Mouse (Mus musculus): Measurements from ENCODE around the gene Chd4. TPM values are rescaled to one million over a fixed set of nuclear protein-coding genes. Genes with fewer than 3 reads are reported as not detected.
"Not testable (repeated sequence)": the region's sequence is repeated elsewhere in the genome, so short reads cannot be mapped to it uniquely, and the experiment has no call there.

The Chd4 gene
- polyA plus RNA-seq, 1 experiment from 2014 or later: 38.3 TPM

- Histone ChIP-seq H3K27ac (peak overlapping the region; percentile 14; the same call in 1 of the 2 replicates), H3K4me2 (no peak overlapping the region), H3K4me1 (peaks cover 83% of the 10 kb centered on the region), H3K9me3 (replicated peaks) (no peaks in the 10 kb centered on the region), H3K27me3 (replicated peaks) (no peaks in the 10 kb centered on the region), H3K9ac (no peak overlapping the region), H3K4me3 (no peak overlapping the region), H3K36me3 (peaks cover 83% of the 10 kb centered on the region)
- peak; percentile 17; the same call in 1 of the 2 replicates for ATAC-seq
- WGBS (ENCODE audit: insufficient replicate concordance): 53% methylated on average over 8 of the region's 8 CpGs
These were observed 59.5 kb downstream of the Chd4 start for GRCm38 (mm10) chr6:125155262-125155661.

DNA sequence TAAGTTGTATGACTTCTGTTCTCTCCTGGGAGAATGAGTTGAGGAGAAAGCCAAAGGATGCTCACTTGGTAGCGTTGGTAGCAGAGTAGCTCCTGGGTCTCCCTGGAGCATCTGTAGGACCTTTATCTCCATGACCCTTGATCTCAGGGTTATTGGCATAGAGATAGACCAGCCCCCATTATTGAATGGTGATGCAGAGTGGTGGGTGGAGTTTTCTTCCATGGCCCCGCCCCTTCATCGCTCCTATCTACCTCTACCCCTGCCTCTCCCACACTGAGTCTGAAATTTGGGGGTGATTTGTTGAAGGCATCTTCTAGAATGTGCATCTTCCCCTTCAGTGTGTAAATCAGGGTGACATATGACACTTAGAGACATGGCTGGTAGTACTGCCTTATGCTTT, 60.7 kb downstream of the Chd4 start:
- Histone ChIP-seq H3K9ac (no peak overlapping the region), H3K4me1 (peaks cover 90% of the 10 kb centered on the region), H3K4me3 (no peak overlapping the region), H3K36me3 (peaks cover 85% of the 10 kb centered on the region), H3K9me3 (replicated peaks) (no peaks in the 10 kb centered on the region), H3K27ac (no peak overlapping the region), H3K4me2 (no peak overlapping the region), H3K27me3 (replicated peaks) (no peaks in the 10 kb centered on the region)
- WGBS (ENCODE audit: insufficient replicate concordance): 72% methylated on average over 3 of the region's 3 CpGs
- no peak for ATAC-seq

DNA sequence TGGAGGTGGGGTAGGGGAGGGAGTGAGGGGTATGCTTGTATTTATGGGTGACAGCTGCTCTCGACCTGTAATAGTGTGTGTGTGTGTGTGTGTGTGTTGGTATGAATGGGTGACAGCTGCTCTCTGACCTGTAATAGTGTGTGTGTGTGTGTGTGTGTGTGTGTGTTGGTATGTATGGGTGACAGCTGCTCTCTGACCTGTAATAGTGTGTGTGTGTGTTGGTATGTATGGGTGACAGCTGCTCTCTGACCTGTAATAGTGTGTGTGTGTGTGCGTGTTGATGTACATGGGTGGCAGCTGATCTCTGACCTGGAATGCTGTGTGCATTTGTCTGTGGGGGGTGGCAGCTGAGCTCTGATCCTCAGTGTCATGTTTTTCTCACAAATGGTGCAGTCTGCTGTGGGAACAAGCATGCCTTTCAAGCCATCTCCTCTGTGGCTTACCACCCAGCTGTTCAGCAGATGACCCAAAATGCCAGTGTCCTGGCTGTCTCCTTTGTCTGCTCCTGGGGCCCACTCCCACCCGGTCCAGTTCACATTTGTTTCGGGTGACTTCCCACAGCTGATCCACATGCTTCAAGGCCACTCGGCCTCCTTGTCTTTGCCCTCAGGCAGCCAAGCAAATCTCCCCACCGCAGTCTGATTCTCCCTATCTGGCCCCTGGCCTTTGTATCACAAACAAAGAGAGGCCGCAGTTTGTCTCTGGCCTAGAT, 61.3 kb downstream of the Chd4 start:
- no peak overlapping the region; the same call in 1 of the 2 replicates for H3K27ac ChIP-seq
- no peak overlapping the region for H3K4me3 ChIP-seq
- no peaks in the 10 kb centered on the region for H3K27me3 ChIP-seq (replicated peaks)
- no peaks in the 10 kb centered on the region for H3K9me3 ChIP-seq (replicated peaks)
- H3K4me1 ChIP-seq: peaks cover 90% of the 10 kb centered on the region
- H3K9ac ChIP-seq: no peak overlapping the region
- H3K36me3 ChIP-seq: peaks cover 87% of the 10 kb centered on the region
- no peak overlapping the region for H3K4me2 ChIP-seq
- no peak for ATAC-seq
- WGBS (ENCODE audit: insufficient replicate concordance): 74% methylated on average over 7 of the region's 7 CpGs

- no peak for ATAC-seq
- no peaks in the 10 kb centered on the region for H3K9me3 ChIP-seq (replicated peaks)
- H3K4me2 ChIP-seq: no peak overlapping the region
- H3K4me3 ChIP-seq: no peak overlapping the region
- H3K27me3 ChIP-seq (replicated peaks): no peaks in the 10 kb centered on the region
- 81% methylated on average over 15 of the region's 15 CpGs for WGBS (ENCODE audit: insufficient replicate concordance)
- peaks cover 87% of the 10 kb centered on the region for H3K36me3 ChIP-seq
- peaks cover 90% of the 10 kb centered on the region for H3K4me1 ChIP-seq
- no peak overlapping the region for H3K9ac ChIP-seq
- peak overlapping the region; percentile 75; the same call in 1 of the 2 replicates for H3K27ac ChIP-seq
These were observed 63.2 kb downstream of the Chd4 start for GRCm38 (mm10) chr6:125158944-125159492.

DNA sequence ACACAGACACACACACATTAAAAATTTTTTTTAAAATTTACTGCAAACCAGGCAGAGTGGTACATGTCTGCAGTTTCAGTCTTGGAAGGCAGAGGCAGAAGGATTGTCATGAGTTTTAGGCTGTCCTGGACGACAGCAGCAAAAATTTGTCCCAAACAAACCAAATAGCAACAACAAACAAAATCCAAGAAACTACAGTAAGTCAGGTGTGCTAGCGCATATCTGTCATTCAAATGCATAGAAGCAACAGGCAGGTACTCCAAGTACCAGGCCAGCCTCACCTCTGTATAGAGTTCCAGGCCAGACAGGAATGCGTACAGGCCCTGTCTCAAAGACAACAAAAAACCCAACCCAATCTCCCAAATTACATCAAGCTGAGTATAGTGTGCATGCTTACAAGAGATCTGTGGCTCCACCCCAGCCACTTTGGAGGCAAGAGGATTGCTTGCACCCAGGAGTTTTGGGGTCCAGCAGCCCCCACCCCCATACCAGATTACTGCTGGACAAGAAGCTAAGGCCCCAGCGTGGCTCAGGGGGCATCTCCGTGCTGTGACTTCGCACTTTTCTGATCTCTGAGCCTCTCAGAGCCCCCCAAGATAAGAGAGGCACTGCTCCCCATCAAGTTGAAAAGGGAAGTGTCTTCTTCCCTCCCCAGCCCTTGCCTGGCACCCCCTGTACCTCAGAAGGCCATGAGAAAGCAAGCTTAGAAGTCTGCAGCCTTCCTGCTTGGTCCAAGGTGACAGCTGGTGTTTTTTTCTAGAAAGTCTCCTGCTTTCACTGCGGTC, 64.2 kb downstream of the Chd4 start:
- 68% methylated on average over 7 of the region's 7 CpGs for WGBS (ENCODE audit: insufficient replicate concordance)
- Histone ChIP-seq H3K36me3 (peaks cover 82% of the 10 kb centered on the region), H3K27ac (peak overlapping the region; percentile 75; the same call in 1 of the 2 replicates), H3K4me2 (peak overlapping the region; percentile 4), H3K9ac (no peak overlapping the region), H3K4me3 (no peak overlapping the region), H3K27me3 (replicated peaks) (no peaks in the 10 kb centered on the region), H3K9me3 (replicated peaks) (no peaks in the 10 kb centered on the region), H3K4me1 (peaks cover 87% of the 10 kb centered on the region)
- no peak for ATAC-seq

DNA sequence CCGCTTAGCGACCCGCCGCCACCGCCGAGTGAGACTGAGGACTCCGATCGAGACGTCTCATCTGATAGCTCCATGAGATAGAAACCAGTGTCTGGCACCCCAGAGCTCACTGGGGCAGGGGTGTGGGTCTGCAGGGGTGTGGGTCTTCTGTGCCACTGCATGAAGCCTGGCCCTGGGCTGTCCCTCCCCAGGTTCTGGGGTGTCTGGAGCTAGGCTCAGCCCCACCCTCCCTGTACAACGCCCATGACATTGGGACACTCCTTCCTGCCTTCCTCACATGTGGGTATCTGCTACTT, 64.7 kb downstream of the Chd4 start:
- no peak overlapping the region for H3K9ac ChIP-seq

DNA sequence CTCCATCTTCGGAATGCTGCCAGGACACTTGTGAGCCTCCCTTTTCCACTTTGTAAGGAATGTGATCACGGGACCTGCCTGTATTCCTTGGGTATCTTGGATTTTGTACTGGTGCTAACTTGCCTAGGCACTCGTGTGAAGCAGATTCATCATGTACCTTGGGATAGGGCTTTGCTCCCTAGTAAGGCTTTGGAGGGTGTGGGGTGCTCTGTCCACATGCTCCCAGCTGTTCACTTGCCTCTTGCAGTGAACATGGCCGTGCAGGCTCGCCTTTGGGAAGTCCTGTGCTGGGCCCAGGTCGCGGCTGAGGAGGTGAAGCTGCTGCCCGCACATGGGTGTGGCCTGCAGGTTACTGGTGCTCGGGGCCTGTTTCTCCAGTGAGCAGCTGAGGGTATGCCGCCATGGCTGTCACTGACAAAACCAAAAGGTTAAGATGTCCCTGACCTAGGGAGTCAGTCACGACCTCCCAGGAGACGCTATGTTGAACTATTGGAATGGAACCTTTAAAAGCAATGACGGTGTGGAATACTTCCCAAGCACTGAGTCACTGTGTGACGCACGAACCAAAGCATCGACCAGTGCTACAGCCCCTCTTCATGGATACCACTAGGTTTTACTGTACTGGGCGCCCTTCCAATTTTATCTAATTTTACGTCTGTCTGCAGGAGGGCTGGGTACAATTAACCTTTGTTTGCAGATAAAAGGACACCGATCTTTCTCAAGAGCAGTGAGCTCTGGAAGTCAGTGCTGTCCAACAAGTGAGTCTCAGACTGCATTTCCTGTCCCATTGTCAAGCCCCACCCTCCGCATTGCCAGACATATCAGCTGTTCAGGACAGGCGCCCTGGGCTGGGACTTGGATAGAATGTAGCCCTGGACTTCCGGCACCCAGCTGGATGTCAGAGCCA, 65.3 kb downstream of the Chd4 start:
- Histone ChIP-seq H3K27me3 (replicated peaks) (no peaks in the 10 kb centered on the region), H3K9ac (no peak overlapping the region; the same call in 1 of the 2 replicates)

More for the DNA sequence above, 64.7 kb downstream of the Chd4 start:
- ATAC-seq: no peak
- WGBS (ENCODE audit: insufficient replicate concordance): 49% methylated on average over 10 of the region's 10 CpGs
- no peaks in the 10 kb centered on the region for H3K27me3 ChIP-seq (replicated peaks)
- H3K4me3 ChIP-seq: no peak overlapping the region
- no peaks in the 10 kb centered on the region for H3K9me3 ChIP-seq (replicated peaks)
- H3K27ac ChIP-seq: peak overlapping the region; percentile 75
- H3K36me3 ChIP-seq: peaks cover 78% of the 10 kb centered on the region
- H3K4me1 ChIP-seq: peaks cover 82% of the 10 kb centered on the region
- peak overlapping the region; percentile 31 for H3K4me2 ChIP-seq

DNA sequence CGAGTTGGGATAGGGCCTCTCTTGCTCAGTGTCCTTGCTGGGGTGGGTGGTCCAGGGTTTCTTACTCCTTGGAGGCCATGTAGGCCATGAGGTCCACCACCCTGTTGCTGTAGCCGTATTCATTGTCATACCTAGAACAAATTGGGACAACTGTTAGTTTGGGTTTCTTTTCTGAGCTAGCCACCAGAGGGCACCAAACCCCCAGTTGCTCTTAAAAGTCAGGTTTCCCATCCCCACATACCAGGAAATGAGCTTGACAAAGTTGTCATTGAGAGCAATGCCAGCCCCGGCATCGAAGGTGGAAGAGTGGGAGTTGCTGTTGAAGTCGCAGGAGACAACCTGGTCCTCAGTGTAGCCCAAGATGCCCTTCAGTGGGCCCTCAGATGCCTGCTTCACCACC, 66.2 kb downstream of the Chd4 start:
- H3K4me3 ChIP-seq; H3K27me3 ChIP-seq (replicated peaks); H3K9me3 ChIP-seq (replicated peaks); H3K27ac ChIP-seq; ATAC-seq; H3K9ac ChIP-seq: not testable (repeated sequence)
- Histone ChIP-seq H3K4me2 (peak overlapping the region; percentile 31; the same call in 1 of the 2 replicates), H3K36me3 (peaks cover 72% of the 10 kb centered on the region), H3K4me1 (peaks cover 81% of the 10 kb centered on the region)
- 9% methylated on average over 4 of the region's 5 CpGs for WGBS (ENCODE audit: insufficient replicate concordance)

More for the DNA sequence above, 65.3 kb downstream of the Chd4 start:
- Histone ChIP-seq H3K36me3 (peaks cover 72% of the 10 kb centered on the region), H3K9me3 (replicated peaks) (no peaks in the 10 kb centered on the region), H3K4me1 (peaks cover 81% of the 10 kb centered on the region), H3K4me2 (peak overlapping the region; percentile 31), H3K27ac (peak overlapping the region; percentile 75), H3K4me3 (no peak overlapping the region; the same call in 1 of the 2 replicates)
- peak; percentile 6; the same call in 1 of the 2 replicates for ATAC-seq
- 17% methylated on average over 22 of the region's 22 CpGs for WGBS (ENCODE audit: insufficient replicate concordance)

DNA sequence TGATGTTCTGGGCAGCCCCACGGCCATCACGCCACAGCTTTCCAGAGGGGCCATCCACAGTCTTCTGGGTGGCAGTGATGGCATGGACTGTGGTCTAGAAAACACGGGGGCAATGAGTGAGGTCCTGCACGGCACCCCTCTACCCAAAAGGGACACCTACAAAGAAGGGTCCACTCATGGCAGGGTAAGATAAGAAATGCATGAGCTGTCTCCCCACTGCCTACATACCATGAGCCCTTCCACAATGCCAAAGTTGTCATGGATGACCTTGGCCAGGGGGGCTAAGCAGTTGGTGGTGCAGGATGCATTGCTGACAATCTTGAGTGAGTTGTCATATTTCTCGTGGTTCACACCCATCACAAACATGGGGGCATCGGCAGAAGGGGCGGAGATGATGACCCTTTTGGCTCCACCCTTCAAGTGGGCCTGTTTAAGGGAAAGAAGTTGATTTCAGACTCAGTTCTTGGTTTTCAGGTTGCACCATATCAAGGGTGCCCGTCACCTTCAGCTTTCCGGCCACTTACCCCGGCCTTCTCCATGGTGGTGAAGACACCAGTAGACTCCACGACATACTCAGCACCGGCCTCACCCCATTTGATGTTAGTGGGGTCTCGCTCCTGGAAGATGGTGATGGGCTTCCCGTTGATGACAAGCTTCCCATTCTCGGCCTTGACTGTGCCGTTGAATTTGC, 67.0 kb downstream of the Chd4 start:
- Histone ChIP-seq H3K36me3 (peaks cover 74% of the 10 kb centered on the region), H3K4me1 (peaks cover 82% of the 10 kb centered on the region), H3K4me2 (peak overlapping the region; percentile 82), H3K4me3 (peak overlapping the region; percentile 9)
- not testable (repeated sequence) for H3K27me3 ChIP-seq (replicated peaks); H3K9ac ChIP-seq; H3K9me3 ChIP-seq (replicated peaks); H3K27ac ChIP-seq; ATAC-seq
- 63% methylated on average over 12 of the region's 16 CpGs for WGBS (ENCODE audit: insufficient replicate concordance)

GRCm38 (mm10) chr6:125163801-125164657, 68.2 kb downstream of the Chd4 start:
- Histone ChIP-seq H3K27ac (peak overlapping the region; percentile 85), H3K36me3 (peaks cover 77% of the 10 kb centered on the region), H3K4me1 (peaks cover 87% of the 10 kb centered on the region), H3K9ac (peak overlapping the region; percentile 79), H3K4me3 (peak overlapping the region; percentile 68), H3K4me2 (peak overlapping the region; percentile 82), H3K27me3 (replicated peaks) (no peaks in the 10 kb centered on the region), H3K9me3 (replicated peaks) (no peaks in the 10 kb centered on the region)
- 6% methylated on average over 20 of the region's 20 CpGs for WGBS (ENCODE audit: insufficient replicate concordance)
- ATAC-seq: no peak

Data from liver, embryonic 12.5 days (tissue).